Mouse (Mus musculus) kidney, adult 2 months (tissue): Measurements from ENCODE around the gene Acer3. TPM values are rescaled to one million over a fixed set of nuclear protein-coding genes. Genes with fewer than 3 reads are reported as not detected.
A peak's percentile ranks its signal among the peaks of the same experiment; 100 is the strongest.

Experiments used
- DNase-seq: peaks from one replicate; pipeline ENCODE4 v3.0.0; 2021
- H3K27ac ChIP-seq: fragments of 200-500 bp; 2 replicates; pipeline ENCODE4 v1.5.1; 2012; ENCODE audit warnings: low read depth, low read length, control low read depth, inconsistent platforms; ENCODE audit not compliant: insufficient read depth
- H3K27me3 ChIP-seq: fragments of 200-500 bp; replicated peaks from 2 replicates; pipeline ENCODE4 v1.6.1; 2012; ENCODE audit warnings: mild to moderate bottlenecking, moderate library complexity, low read length, inconsistent platforms; ENCODE audit not compliant: control insufficient read depth, insufficient read depth
- H3K36me3 ChIP-seq: fragments of 200-500 bp; 2 replicates; pipeline ENCODE4 v1.6.1; 2012; ENCODE audit warnings: mild to moderate bottlenecking, moderate library complexity, low read length, inconsistent platforms; ENCODE audit not compliant: control insufficient read depth, insufficient read depth
- H3K4me1 ChIP-seq: fragments of 200-500 bp; 2 replicates; pipeline ENCODE4 v1.6.1; 2011; ENCODE audit warnings: low read length; ENCODE audit not compliant: control insufficient read depth, insufficient read depth
- H3K4me3 ChIP-seq: fragments of 200-500 bp; 2 replicates; pipeline ENCODE4 v1.5.1; 2011; ENCODE audit warnings: mild to moderate bottlenecking, low read depth, low read length, control low read depth; ENCODE audit not compliant: insufficient read depth
- CTCF ChIP-seq: fragments of 200-500 bp; conservative IDR thresholded peaks from 2 replicates; pipeline ENCODE4 v1.5.1; 2011; ENCODE audit warnings: low read depth, mild to moderate bottlenecking, control low read depth, low read length, moderate library complexity, mixed read lengths; ENCODE audit not compliant: insufficient read depth, insufficient read length
- POLR2A ChIP-seq: fragments of 200-500 bp; IDR thresholded peaks from one replicate; pipeline ENCODE4 v1.6.1; 2011; ENCODE audit warnings: low read depth, low read length, control low read depth
- WGBS: fragments of 180-500 bp; shearing (Covaris S2); methylation state at CpG from one replicate; pipeline ENCODE4 v1.1.7; 2018; 5-methylcytosine and 5-hydroxymethylcytosine counted together
- polyA plus RNA-seq: library from polyadenylated mRNA; depleted of rRNA; stranded (reverse); fragments of >200 nt; gene quantifications from 2 replicates; pipeline ENCODE4 v1.2.3, GENCODE M21; 2012

Acer3 gene
- polyA plus RNA-seq, 1 experiment: 11.9 TPM

DNA sequence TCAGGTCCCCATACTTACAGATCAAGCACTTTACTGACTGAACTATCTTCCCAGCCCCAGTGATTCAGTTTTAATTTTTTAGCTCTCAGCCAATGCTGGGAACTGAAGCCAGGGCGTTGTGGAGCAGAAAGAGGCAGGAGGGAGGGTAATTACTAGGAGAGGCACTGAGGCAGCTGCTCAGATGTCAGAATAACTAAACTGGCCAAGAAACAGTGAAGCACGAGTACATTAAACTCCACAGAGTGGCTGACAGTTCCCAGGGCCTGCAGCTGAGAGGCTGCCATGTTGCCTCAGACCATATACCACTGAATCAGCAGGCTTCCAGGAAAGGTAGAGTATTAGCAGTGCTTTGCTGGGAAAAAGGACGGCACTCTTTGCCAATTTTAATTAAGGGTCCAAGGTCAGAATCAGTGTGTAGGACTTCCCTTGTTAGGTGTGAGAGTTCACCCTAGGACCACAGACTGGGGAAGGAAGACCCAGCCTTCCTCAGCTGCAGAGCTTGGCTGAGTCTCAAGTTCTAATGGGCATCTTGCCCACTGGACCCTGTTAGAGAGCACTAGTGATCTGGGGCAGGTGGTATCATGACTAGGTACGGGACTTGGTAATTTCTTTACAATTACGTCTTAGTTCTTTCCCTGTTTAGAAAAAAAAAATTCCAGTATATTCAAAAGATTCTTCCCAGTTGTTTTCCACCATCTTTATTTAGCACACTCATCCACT, 11.8 kb upstream of the Acer3 start:
- Histone ChIP-seq H3K27ac (no peak overlapping the region), H3K4me3 (no peak overlapping the region), H3K36me3 (no peaks in the 10 kb centered on the region), H3K27me3 (no peaks in the 10 kb centered on the region), H3K4me1 (no peaks in the 10 kb centered on the region)
- 61% methylated on average over 5 of the region's 5 CpGs for WGBS
- peak; percentile 71 for DNase-seq
- TF ChIP-seq POLR2A (no peak), CTCF (no peak)

DNA sequence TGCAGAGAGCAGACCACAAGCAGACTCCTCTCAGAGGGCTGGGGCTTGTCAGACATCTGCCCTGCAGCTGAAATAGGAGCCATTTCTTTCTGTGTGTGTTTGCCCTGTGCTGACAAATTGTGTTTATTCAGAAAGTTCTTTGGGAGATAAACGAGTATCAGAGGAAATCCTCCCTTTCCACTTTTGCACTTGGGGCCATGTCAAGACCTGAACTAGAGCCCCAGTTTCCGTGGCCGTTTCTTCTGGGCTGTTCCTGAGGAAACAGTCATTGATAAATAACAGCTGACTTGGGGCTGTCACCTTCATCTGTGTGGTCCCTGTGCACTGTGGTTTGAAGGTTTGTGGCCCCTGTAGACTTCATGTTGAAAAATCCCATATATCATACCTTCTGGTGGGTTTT, 10.9 kb upstream of the Acer3 start:
- TF ChIP-seq POLR2A (no peak), CTCF (no peak)
- Histone ChIP-seq H3K27ac (no peak overlapping the region), H3K4me1 (no peaks in the 10 kb centered on the region), H3K4me3 (no peak overlapping the region), H3K27me3 (no peaks in the 10 kb centered on the region), H3K36me3 (no peaks in the 10 kb centered on the region)
- WGBS: 43% methylated on average over 3 of the region's 3 CpGs
- DNase-seq: peak; percentile 51

DNA sequence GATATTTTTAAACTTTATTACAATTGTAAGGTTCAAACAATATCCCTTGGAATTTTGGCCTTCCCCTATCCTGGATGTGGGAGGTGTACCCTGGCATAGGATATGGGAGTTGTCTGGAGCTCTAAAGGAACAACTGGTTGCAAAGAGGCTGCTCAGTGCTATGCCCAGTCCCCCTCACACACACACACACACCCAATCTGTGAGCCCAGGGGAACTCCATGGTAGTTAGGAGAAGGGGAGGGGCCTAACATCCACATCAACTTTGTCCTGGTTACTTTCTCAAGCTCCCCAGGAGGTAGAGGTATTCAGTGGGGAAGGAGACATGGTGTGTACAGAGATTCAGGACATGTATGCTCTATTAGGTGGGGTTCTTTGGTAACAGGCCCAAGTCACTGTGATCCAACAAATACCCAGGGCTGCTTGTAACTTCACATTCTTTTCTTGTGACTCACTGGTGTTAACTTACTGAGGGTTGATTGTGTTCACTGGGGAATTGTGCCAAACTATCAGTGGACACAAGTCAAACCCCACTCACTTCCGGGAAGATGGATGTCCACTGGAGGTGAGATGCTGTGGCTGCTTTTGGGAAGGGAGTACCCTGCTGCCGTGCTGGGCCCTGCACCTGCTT, 9.5 kb upstream of the Acer3 start:
- Histone ChIP-seq H3K27ac (no peak overlapping the region), H3K4me3 (no peak overlapping the region), H3K36me3 (no peaks in the 10 kb centered on the region), H3K4me1 (no peaks in the 10 kb centered on the region), H3K27me3 (no peaks in the 10 kb centered on the region)
- no peak for TF ChIP-seq CTCF
- TF ChIP-seq POLR2A: no peak
- no peak for DNase-seq
- 57% methylated on average over 2 of the region's 2 CpGs for WGBS

DNA sequence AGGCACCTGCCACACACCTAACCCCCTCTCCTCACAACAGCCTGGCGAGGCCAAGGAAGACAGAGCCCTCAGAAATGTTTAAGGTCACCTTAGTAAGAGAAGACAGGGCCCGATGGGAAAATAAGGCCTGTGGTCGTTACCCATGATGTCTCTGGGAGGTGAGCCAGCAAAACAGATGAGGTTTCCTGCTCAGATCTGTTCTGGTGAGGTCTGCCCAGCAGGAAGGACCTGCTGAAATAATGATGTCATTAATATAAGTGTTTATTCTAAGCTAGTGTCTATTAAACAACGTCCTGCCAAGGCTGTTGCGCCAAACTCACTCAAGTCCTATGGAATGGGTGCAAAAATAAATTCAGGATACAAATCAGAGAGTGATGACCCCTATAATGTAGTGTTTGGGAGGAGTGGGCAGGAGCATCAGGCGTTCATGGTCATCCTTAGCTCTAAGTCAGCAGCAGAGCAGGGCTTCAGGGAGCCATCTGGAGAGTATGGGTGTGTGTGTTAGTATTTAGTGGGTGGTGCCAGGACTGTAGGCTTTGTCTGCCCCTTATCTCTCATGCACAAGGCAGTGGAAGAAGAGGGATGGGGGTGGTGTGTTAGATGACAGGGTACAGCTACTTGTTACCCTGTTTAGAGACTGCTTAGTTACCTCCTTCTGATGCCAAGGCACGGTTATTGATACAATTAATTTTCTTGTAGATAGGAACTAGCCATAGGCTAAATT, 8.8 kb upstream of the Acer3 start:
- TF ChIP-seq POLR2A (no peak), CTCF (no peak)
- Histone ChIP-seq H3K4me1 (no peaks in the 10 kb centered on the region), H3K27me3 (no peaks in the 10 kb centered on the region), H3K36me3 (no peaks in the 10 kb centered on the region), H3K27ac (no peak overlapping the region), H3K4me3 (no peak overlapping the region)
- no peak for DNase-seq
- 73% methylated on average over 7 of the region's 7 CpGs for WGBS

DNA sequence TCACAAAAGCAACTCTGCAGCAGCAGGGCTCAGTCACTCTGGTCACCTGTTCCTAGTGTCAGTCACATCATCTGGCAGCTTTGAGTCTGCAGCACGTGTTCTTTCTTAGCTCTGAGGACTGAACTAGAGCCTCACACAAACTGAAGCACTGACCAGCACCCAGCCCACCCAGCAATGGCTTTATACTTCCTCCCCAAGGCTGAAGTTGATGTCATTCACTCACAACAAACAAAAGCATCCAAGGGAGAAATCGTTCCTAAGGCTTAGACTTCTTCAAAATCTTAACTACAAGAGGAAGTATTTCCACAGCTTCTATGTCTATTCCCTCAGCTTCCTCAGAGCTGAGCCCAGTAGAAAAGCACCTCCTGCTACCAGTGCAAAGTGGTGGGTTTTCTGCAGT, 7.3 kb upstream of the Acer3 start:
- no peak overlapping the region for H3K4me3 ChIP-seq
- H3K4me1 ChIP-seq: no peaks in the 10 kb centered on the region
- DNase-seq: no peak
- H3K36me3 ChIP-seq: no peaks in the 10 kb centered on the region
- TF ChIP-seq POLR2A: no peak
- TF ChIP-seq CTCF: no peak
- 79% methylated on average over 2 of the region's 2 CpGs for WGBS
- no peak overlapping the region for H3K27ac ChIP-seq
- no peaks in the 10 kb centered on the region for H3K27me3 ChIP-seq

DNA sequence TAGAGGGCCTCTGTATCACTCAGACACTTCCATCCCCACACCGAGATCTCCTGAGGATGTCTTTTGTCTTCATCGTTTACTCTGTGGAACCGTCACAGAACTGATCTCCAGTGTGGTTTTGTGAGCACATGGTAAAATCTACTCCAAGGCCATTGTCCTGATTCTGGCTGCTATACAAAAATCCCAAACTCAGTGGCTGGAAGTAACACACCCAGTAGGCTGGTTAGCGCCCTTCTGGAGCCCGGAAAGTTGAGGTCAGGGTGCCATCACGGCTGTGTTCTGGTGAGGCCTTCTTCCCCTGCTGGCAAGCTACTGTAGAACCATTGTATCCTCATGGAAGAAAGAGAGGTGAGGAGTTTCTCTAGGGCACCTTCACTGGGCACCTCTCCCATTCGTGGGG, 5.0 kb upstream of the Acer3 start:
- H3K4me3 ChIP-seq: no peak overlapping the region

DNA sequence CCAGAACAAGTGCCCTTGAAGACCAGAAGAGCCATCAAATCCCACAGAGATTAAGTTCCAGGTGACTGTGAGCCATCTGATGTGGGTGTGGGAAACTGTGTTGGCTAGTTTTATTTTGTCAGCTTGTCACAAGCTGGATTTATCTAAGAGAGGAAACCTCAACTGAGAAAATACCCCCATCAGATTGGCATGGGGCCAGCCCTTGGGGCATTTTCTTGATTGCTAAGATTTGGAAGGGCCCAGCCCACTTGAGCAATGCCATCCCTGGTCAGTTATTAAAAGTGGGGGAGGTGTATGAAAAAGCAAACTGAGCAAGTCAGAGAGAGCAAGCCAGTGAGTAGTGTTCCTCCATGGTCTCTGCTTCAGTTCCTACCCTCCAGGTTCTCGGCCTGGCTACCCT, 3.2 kb upstream of the Acer3 start:
- no peaks in the 10 kb centered on the region for H3K27me3 ChIP-seq
- no peak overlapping the region for H3K4me3 ChIP-seq
- WGBS: 65% methylated on average over 1 of the region's 1 CpGs
- no peak overlapping the region for H3K27ac ChIP-seq
- TF ChIP-seq CTCF: no peak
- no peak for TF ChIP-seq POLR2A
- DNase-seq: no peak
- H3K36me3 ChIP-seq: no peaks in the 10 kb centered on the region
- no peaks in the 10 kb centered on the region for H3K4me1 ChIP-seq

More for the DNA sequence above, 5.0 kb upstream of the Acer3 start:
- Histone ChIP-seq H3K36me3 (no peaks in the 10 kb centered on the region), H3K27me3 (no peaks in the 10 kb centered on the region), H3K27ac (no peak overlapping the region), H3K4me1 (no peaks in the 10 kb centered on the region)
- TF ChIP-seq CTCF (no peak), POLR2A (no peak)
- no peak for DNase-seq
- 86% methylated on average over 7 of the region's 7 CpGs for WGBS
